Mouse (Mus musculus) heart, adult 18-20 months (tissue): ENCODE results near the gene Vmn1r230. TPM values are rescaled to one million over a fixed set of nuclear protein-coding genes. Genes with fewer than 3 reads are reported as not detected.

Experiments
- DNase-seq, 2 experiments: peaks; one replicate each; pipeline ENCODE4 v3.0.0; 2021 to 2022; ENCODE audit warnings: mixed read lengths in 1 of 2
- long read RNA-seq, 2 experiments: library from polyadenylated mRNA; stranded (forward); transcript quantifications; one replicate each; pipeline ENCODE4 v2.0.0; 2021
- total RNA-seq, 2 experiments: library from RNA; stranded (reverse); gene quantifications; 2 replicates each; pipeline ENCODE4 v1.2.3; 2021

The Vmn1r230 gene
- not detected for total RNA-seq
- long read RNA-seq, experiment 1 = 0 reads
- long read RNA-seq, experiment 2 = 0 reads

- no peak for DNase-seq
Measured at GRCm38 (mm10) chr17:20840144-20840543, at the start of gene Vmn1r230. Vmn1r230 (plus strand) TSS chr17:20840444.

GRCm38 (mm10) chr17:20811255-20811654, 29.0 kb upstream of the Vmn1r230 start, which contains the start of gene Vmn1r229:
Vmn1r229 (plus strand) TSS chr17:20811555.
- DNase-seq = no peak

Other genes with a start within 250 kb of the Vmn1r230 start
- not detected for gene Vmn2r110, start 244.0 kb upstream of the Vmn1r230 start, total RNA-seq
- not detected for gene Fpr-rs3, start 215.6 kb upstream of the Vmn1r230 start, total RNA-seq
- gene Vmn1r226, start 157.6 kb upstream of the Vmn1r230 start, total RNA-seq = not detected
- gene Vmn1r227, start 110.6 kb upstream of the Vmn1r230 start, total RNA-seq = not detected
- gene Vmn1r228, start 54.3 kb upstream of the Vmn1r230 start, total RNA-seq = not detected
- not detected for gene Vmn1r229, start 28.9 kb upstream of the Vmn1r230 start, total RNA-seq
- not detected for gene Vmn1r231, start 64.6 kb downstream of the Vmn1r230 start, total RNA-seq
- gene Vmn1r232, start 79.3 kb downstream of the Vmn1r230 start, total RNA-seq = not detected
- gene Ppp2r1a, start 104.9 kb downstream of the Vmn1r230 start, total RNA-seq = 100 to 1,000 TPM; 173 to 183 TPM
- not detected for gene Vmn1r233, start 156.0 kb downstream of the Vmn1r230 start, total RNA-seq
- gene Zfp160, start 168.5 kb downstream of the Vmn1r230 start, total RNA-seq = 1 to 10 TPM; 6.9 to 7.2 TPM